Mouse (Mus musculus): Measurements from ENCODE around the gene Prpf40a. TPM values are rescaled to one million over a fixed set of nuclear protein-coding genes. Genes with fewer than 3 reads are reported as not detected.

Prpf40a gene
- polyA plus RNA-seq, 1 experiment from 2014 or later, result 190 TPM

DNA sequence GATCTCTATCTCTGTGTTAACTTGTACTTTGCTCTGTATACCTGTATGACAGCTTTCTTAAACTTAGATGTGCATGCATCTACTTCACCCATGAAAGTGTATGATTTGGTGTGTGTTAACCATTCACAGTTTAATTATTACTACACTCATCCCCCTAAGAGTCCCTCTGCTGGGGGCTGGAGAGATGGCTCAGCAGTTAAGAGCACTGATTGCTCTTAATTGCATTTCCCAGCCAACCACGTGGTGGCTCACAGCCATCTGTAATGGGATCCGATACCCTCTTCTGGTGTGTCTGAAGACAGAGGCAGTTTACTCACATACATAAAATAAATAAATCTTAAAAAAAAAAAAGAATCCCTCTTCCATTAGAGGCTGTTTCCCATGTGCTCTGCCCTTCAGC lies 91.0 kb downstream of the Prpf40a start:
- H3K27me3 ChIP-seq (ENCODE audit: control insufficient read depth, insufficient read depth, low read length), result no peaks in the 10 kb centered on the region
- no peak overlapping the region for H3K9ac ChIP-seq (ENCODE audit: low read length)
- no peak overlapping the region for H3K27ac ChIP-seq (ENCODE audit: low read depth, low read length)
- no peaks in the 10 kb centered on the region for H3K4me1 ChIP-seq (replicated peaks; ENCODE audit: control insufficient read depth, insufficient read depth, low read length)
- DNase-seq (ENCODE audit: low spot score) (no peak), ATAC-seq (replicated peaks; ENCODE audit: low FRiP score) (no peak)
- H3K36me3 ChIP-seq (ENCODE audit: control insufficient read depth, insufficient read depth, low read length), result peaks cover 2% of the 10 kb centered on the region; the same call in 1 of the 2 replicates
- WGBS, result 61% methylated on average over 2 of the region's 2 CpGs
- no peak overlapping the region for H3K4me2 ChIP-seq (ENCODE audit: low read depth, low read length, severe bottlenecking)
- no peak overlapping the region for H3K4me3 ChIP-seq (ENCODE audit: low read depth, low read length)
- H3K9me3 ChIP-seq (ENCODE audit: control insufficient read depth, low read length), result no peaks in the 10 kb centered on the region

DNA sequence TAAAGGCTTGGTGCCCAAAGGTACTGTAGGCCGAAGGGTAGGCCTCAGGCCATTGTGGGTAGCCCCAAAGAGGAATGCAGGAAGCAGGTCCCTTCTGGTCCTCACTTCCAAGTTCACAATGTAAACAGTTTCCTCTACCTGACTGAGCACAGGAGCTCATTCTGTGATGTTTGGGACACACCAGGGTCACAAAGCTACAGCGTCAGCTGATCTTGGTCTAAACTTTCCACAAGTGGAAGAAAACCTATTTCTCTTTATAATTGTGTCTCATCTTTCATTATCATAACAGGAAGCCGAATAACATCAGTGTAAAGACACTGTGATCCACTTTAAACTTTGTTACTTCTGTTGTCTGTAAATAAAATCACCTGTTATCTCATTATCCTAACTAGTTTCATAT lies 95.6 kb downstream of the Prpf40a start:
- ATAC-seq (replicated peaks; ENCODE audit: low FRiP score) (no peak), DNase-seq (ENCODE audit: low spot score) (no peak)
- no peak overlapping the region for H3K4me2 ChIP-seq (ENCODE audit: low read depth, low read length, severe bottlenecking)
- no peak overlapping the region for H3K4me3 ChIP-seq (ENCODE audit: low read depth, low read length)
- WGBS, result 90% methylated on average over 3 of the region's 3 CpGs
- no peaks in the 10 kb centered on the region for H3K4me1 ChIP-seq (replicated peaks; ENCODE audit: control insufficient read depth, insufficient read depth, low read length)
- no peaks in the 10 kb centered on the region for H3K9me3 ChIP-seq (ENCODE audit: control insufficient read depth, low read length)
- H3K27ac ChIP-seq (ENCODE audit: low read depth, low read length), result no peak overlapping the region
- no peaks in the 10 kb centered on the region for H3K27me3 ChIP-seq (ENCODE audit: control insufficient read depth, insufficient read depth, low read length)
- no peak overlapping the region for H3K9ac ChIP-seq (ENCODE audit: low read length)
- H3K36me3 ChIP-seq (ENCODE audit: control insufficient read depth, insufficient read depth, low read length), result no peaks in the 10 kb centered on the region

DNA sequence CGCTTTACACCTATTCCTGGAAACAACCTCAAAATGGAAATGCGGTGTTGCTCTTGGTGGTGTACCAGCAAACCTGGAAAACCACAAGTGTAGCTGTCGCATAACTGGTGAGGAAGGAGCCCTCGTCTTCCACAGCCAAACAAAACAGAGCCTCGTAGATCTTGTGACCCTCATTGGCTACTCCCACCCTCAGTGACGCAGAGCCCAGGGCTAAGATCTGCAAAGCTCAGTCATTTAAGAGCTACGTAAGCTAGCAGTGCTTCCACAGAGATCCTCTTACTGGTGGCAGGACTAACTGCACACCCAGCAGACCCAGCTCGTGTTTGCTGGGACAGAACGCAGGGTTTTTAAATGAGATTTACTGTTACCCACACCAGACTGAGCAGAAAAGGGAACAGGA lies 96.1 kb downstream of the Prpf40a start:
- H3K4me2 ChIP-seq (ENCODE audit: low read depth, low read length, severe bottlenecking), result no peak overlapping the region
- no peaks in the 10 kb centered on the region for H3K27me3 ChIP-seq (ENCODE audit: control insufficient read depth, insufficient read depth, low read length)
- no peak for ATAC-seq (replicated peaks; ENCODE audit: low FRiP score)
- no peak overlapping the region for H3K4me3 ChIP-seq (ENCODE audit: low read depth, low read length)
- no peaks in the 10 kb centered on the region for H3K4me1 ChIP-seq (replicated peaks; ENCODE audit: control insufficient read depth, insufficient read depth, low read length)
- no peak overlapping the region for H3K27ac ChIP-seq (ENCODE audit: low read depth, low read length)
- H3K9ac ChIP-seq (ENCODE audit: low read length), result no peak overlapping the region
- no peaks in the 10 kb centered on the region for H3K9me3 ChIP-seq (ENCODE audit: control insufficient read depth, low read length)
- H3K36me3 ChIP-seq (ENCODE audit: control insufficient read depth, insufficient read depth, low read length), result no peaks in the 10 kb centered on the region
- WGBS, result 91% methylated on average over 9 of the region's 9 CpGs
- DNase-seq (ENCODE audit: low spot score), result no peak

DNA sequence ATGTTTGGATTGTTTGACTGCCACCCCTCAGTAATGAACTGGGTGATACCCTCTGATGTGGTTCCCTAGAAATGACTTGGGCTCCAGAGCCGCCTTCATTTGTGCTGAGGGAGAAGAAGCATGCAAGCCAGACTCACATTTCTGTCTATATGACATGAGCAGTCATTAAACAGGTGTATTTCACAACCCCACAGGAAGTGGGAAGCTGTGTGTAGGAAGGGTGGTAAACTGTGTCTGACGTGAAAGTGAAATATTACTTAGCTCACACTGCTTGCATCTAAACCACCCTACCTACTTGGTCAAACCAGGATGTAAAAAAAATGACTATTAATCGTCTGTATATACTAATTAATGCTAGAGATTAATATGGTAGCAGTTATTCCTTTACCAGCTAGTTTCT lies 102.3 kb downstream of the Prpf40a start:
- H3K4me1 ChIP-seq (replicated peaks; ENCODE audit: control insufficient read depth, insufficient read depth, low read length), result no peaks in the 10 kb centered on the region
- ATAC-seq (replicated peaks; ENCODE audit: low FRiP score), result no peak

DNA sequence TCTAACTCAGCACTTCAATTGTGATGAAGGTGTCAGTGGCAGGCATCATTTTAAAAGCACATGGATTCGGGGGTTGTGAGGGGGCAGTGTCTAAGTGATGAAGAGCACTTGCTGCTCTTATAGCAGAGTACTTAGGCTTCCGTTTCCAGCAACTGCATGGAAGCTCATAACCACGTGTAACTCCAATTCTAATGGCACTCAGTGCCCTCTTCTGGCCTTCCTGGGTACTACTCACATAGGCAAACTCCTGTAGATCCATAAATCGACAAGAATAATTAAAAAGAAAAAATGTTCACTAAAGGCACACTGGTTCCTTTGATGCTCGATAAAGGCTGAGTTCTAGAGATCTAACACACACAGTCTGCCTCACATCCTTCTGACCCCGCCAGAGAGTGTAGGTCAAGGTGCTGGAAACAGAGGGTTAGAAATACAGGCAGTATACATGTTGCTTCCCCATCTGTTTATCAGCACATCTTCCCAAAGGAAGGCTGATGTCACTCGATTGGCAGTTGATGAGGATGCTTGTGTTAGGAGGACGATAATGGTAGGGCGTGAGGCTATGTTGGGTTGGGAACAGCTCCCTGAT lies 105.4 kb downstream of the Prpf40a start:
- Histone ChIP-seq H3K4me1 (replicated peaks; ENCODE audit: control insufficient read depth, insufficient read depth, low read length) (no peaks in the 10 kb centered on the region), H3K4me2 (ENCODE audit: low read depth, low read length, severe bottlenecking) (no peak overlapping the region), H3K36me3 (ENCODE audit: control insufficient read depth, insufficient read depth, low read length) (no peaks in the 10 kb centered on the region), H3K4me3 (ENCODE audit: low read depth, low read length) (no peak overlapping the region), H3K27ac (ENCODE audit: low read depth, low read length) (no peak overlapping the region), H3K9ac (ENCODE audit: low read length) (no peak overlapping the region), H3K27me3 (ENCODE audit: control insufficient read depth, insufficient read depth, low read length) (no peaks in the 10 kb centered on the region), H3K9me3 (ENCODE audit: control insufficient read depth, low read length) (no peaks in the 10 kb centered on the region)
- ATAC-seq (replicated peaks; ENCODE audit: low FRiP score) (0 out of 2 replicates have a peak, but pooled peaks have one; percentile 31), DNase-seq (ENCODE audit: low spot score) (peak; percentile 57)
- 63% methylated on average over 9 of the region's 9 CpGs for WGBS

More for the DNA sequence above, 102.3 kb downstream of the Prpf40a start:
- H3K36me3 ChIP-seq (ENCODE audit: control insufficient read depth, insufficient read depth, low read length), result no peaks in the 10 kb centered on the region
- DNase-seq (ENCODE audit: low spot score), result no peak
- no peaks in the 10 kb centered on the region for H3K9me3 ChIP-seq (ENCODE audit: control insufficient read depth, low read length)
- H3K4me3 ChIP-seq (ENCODE audit: low read depth, low read length), result no peak overlapping the region
- H3K4me2 ChIP-seq (ENCODE audit: low read depth, low read length, severe bottlenecking), result no peak overlapping the region
- 93% methylated on average over 3 of the region's 3 CpGs for WGBS
- H3K27ac ChIP-seq (ENCODE audit: low read depth, low read length), result no peak overlapping the region
- H3K9ac ChIP-seq (ENCODE audit: low read length), result no peak overlapping the region
- H3K27me3 ChIP-seq (ENCODE audit: control insufficient read depth, insufficient read depth, low read length), result no peaks in the 10 kb centered on the region

Other genes starting within 250 kb of the Prpf40a start
- gene Arl6ip6, start 442 bp upstream of the Prpf40a start, polyA plus RNA-seq (2014; fragmentation: Nextera tagmentation; extraction: Ambion mirVana), result 85.8 and 90.0 TPM in 2 replicates